Mouse (Mus musculus): ENCODE measurements around the gene Pabpc4l. TPM values are rescaled to one million over a fixed set of nuclear protein-coding genes. Genes with fewer than 3 reads are reported as not detected.
A peak's percentile ranks its signal among the peaks of the same experiment; 100 is the strongest.
"Not testable (repeated sequence)": the region's sequence is repeated elsewhere in the genome, so short reads cannot be mapped to it uniquely, and the experiment has no call there.

Gene Pabpc4l
- polyA plus RNA-seq (2012; rRNA removed), result 0.03 and 0.16 TPM in 2 replicates

DNA sequence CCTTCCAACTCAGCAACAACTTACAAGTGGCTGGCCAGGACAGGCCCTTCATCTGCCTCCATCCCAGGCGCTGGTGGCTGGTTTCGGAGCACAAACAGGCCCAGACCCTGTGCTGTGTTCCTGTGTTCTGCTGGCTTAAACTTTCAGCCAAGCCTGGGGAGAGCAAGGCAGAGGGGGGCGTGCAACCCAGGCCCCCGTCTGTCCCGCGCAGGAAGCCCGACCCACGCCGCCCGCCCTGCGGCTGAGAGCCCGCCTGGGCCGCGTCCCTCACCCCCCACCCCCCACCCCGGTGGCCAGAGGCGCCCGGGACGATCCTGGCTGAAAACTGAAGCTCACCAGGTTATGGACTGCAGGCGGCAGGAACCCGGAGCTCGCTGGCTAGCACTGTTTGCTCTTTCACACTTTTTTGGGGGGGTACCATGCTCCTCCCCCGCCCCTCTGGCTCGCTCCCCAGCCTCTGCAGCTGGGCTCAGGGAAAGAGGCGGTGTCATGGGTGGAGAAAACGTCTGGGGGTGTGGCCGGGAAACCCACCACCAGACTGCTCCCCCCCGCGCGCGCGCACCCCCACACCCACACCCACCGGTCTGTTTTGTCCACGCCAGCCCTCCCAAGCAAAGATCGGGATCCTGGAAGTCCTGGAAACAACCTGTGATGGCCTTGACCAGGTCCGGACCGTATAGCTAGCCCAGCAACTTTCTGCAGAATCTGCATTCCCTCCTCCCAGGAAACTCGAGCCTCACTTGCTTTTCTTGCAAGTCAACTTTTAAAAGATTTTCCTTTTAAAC is at the start of gene Pabpc4l:
Gene Pabpc4l, minus strand, starts transcription at position 739 of the 785 bp plus-strand sequence.
- H3K36me3 ChIP-seq (ENCODE audit: control insufficient read depth, insufficient read depth, low read length), result no peaks in the 10 kb centered on the region
- H3K4me1 ChIP-seq (ENCODE audit: control insufficient read depth, insufficient read depth, low read length), result no peaks in the 10 kb centered on the region
- no peak within 1 kb of the TSS for H3K27ac ChIP-seq (ENCODE audit: insufficient read depth, low read depth, low read length)
- H3K27me3 ChIP-seq (replicated peaks; ENCODE audit: control insufficient read depth, insufficient read depth, low read length), result no peaks in the 10 kb centered on the region
- under 1% methylated on average over 37 of the region's 37 CpGs for WGBS
- DNase-seq, result peak; percentile 4
- TF ChIP-seq POLR2A (IDR thresholded peaks at IDR 0.05; ENCODE audit: low read depth, low read length) (no peak), CTCF (conservative IDR thresholded peaks at IDR 0.05; ENCODE audit: insufficient read depth, insufficient read length, low read depth, low read length) (no peak)
- peak within 1 kb of the TSS; percentile 58 for H3K4me3 ChIP-seq (ENCODE audit: insufficient read depth, low read depth, low read length)

DNA sequence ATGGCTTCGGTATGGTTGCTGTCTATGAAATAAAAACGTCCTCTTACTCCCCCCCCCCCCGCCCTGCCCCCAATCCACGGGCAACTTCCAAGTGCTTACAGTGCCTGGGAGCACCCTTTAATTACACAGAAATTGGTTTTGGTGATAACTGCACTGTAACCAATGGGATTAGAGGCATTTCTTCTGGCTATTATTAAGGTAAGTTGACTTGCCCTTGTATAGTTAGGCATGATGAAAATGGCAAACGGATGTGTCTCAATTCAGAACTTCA is 42.9 kb upstream of the Pabpc4l start:
- 68% methylated on average over 5 of the region's 5 CpGs for WGBS
- no peak overlapping the region for H3K4me3 ChIP-seq (ENCODE audit: insufficient read depth, low read depth, low read length)
- no peaks in the 10 kb centered on the region for H3K27me3 ChIP-seq (replicated peaks; ENCODE audit: control insufficient read depth, insufficient read depth, low read length)
- no peaks in the 10 kb centered on the region for H3K36me3 ChIP-seq (ENCODE audit: control insufficient read depth, insufficient read depth, low read length)
- no peak overlapping the region for H3K27ac ChIP-seq (ENCODE audit: insufficient read depth, low read depth, low read length)
- no peak for TF ChIP-seq CTCF (conservative IDR thresholded peaks at IDR 0.05; ENCODE audit: insufficient read depth, insufficient read length, low read depth, low read length)
- no peak for TF ChIP-seq POLR2A (IDR thresholded peaks at IDR 0.05; ENCODE audit: low read depth, low read length)
- H3K4me1 ChIP-seq (ENCODE audit: control insufficient read depth, insufficient read depth, low read length), result no peaks in the 10 kb centered on the region
- DNase-seq, result no peak

DNA sequence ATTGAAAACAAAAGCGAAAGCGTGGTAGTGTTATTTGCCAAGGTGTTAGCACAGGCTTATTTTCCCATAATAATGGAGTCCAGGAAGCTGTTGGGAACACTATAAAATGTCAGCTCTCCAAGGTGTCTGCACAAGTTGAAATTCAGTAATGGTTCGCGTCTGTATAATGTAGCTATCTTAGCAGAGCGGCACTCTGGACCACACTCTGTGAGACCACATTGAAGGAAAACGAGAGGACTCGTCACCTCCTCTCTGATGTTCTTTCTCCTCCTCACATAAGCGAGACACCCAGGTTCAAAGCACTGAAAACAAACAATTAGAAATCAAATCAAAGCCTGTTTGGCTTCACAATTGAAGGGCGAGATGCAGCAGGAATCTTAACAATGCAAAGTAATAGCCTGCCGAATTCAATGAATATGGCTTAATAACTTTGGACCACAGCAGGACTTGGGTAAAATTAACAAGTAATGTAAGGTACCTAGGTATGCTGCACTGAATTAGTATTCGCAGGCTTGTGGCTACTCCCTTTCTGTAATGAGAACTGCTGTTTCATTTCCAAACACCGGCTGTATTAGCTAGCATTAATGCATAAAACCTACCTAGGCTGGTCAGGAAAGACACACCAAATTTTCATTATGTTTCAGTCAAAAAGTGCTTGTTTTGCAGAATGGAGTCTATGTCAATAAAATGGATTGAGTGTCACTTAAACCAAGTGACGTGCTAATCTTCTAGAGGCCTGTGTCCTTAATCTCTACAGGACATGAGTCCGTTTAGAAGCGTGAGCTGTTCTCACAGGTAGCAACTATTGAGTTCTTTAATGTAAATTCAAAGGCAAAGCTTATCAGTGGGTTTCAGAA is 42.3 kb upstream of the Pabpc4l start:
- 69% methylated on average over 15 of the region's 15 CpGs for WGBS
- no peaks in the 10 kb centered on the region for H3K4me1 ChIP-seq (ENCODE audit: control insufficient read depth, insufficient read depth, low read length)
- H3K27me3 ChIP-seq (replicated peaks; ENCODE audit: control insufficient read depth, insufficient read depth, low read length), result no peaks in the 10 kb centered on the region
- no peak for DNase-seq
- H3K4me3 ChIP-seq (ENCODE audit: insufficient read depth, low read depth, low read length), result no peak overlapping the region
- no peak overlapping the region for H3K27ac ChIP-seq (ENCODE audit: insufficient read depth, low read depth, low read length)
- TF ChIP-seq CTCF (conservative IDR thresholded peaks at IDR 0.05; ENCODE audit: insufficient read depth, insufficient read length, low read depth, low read length) (no peak), POLR2A (IDR thresholded peaks at IDR 0.05; ENCODE audit: low read depth, low read length) (no peak)
- H3K36me3 ChIP-seq (ENCODE audit: control insufficient read depth, insufficient read depth, low read length), result no peaks in the 10 kb centered on the region

DNA sequence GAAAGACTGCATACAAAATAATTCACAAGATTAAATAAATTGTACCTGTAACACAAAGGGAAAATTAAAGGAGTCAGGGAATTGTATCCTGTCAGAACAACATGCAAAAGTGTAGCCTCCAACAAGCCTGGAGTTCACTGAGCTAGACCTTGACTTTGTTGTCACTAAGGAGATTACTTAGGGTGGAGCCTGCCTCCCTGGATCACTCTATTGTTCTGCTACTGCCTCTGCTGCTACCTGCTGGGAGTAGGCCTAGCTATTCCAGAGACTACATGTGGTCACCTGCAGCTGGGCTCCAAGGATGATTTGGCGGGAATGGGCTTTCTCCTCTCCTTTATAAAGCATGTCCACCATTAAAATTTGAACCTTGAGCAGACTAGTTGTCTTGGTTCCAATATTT is 38.1 kb upstream of the Pabpc4l start:
- not testable (repeated sequence) for H3K36me3 ChIP-seq (ENCODE audit: control insufficient read depth, insufficient read depth, low read length); H3K27ac ChIP-seq (ENCODE audit: insufficient read depth, low read depth, low read length); DNase-seq; H3K27me3 ChIP-seq (replicated peaks; ENCODE audit: control insufficient read depth, insufficient read depth, low read length); H3K4me1 ChIP-seq (ENCODE audit: control insufficient read depth, insufficient read depth, low read length); H3K4me3 ChIP-seq (ENCODE audit: insufficient read depth, low read depth, low read length)
- WGBS, result 73% methylated on average over 1 of the region's 1 CpGs

DNA sequence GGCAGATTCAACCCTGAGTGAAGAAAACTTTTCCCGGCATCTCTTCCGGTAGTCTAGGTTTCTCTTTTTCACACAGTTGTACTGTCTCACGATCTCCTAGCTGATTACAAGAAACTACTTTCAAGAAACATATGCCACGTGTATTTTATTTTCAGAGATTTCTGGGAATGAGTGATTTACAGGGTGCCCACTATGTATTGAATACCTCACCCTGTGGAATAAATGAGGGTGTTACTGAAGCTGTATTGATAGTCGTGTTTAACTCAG is 180 bp upstream of the Pabpc4l start:
- no peak for DNase-seq
- 4% methylated on average over 5 of the region's 5 CpGs for WGBS
- H3K27me3 ChIP-seq (replicated peaks; ENCODE audit: control insufficient read depth, insufficient read depth, low read length), result no peaks in the 10 kb centered on the region
- TF ChIP-seq POLR2A (IDR thresholded peaks at IDR 0.05; ENCODE audit: low read depth, low read length), result no peak
- no peak for TF ChIP-seq CTCF (conservative IDR thresholded peaks at IDR 0.05; ENCODE audit: insufficient read depth, insufficient read length, low read depth, low read length)
- no peaks in the 10 kb centered on the region for H3K4me1 ChIP-seq (ENCODE audit: control insufficient read depth, insufficient read depth, low read length)
- peak overlapping the region; percentile 58; the same call in 1 of the 2 replicates for H3K4me3 ChIP-seq (ENCODE audit: insufficient read depth, low read depth, low read length)
- H3K27ac ChIP-seq (ENCODE audit: insufficient read depth, low read depth, low read length), result no peak overlapping the region
- no peaks in the 10 kb centered on the region for H3K36me3 ChIP-seq (ENCODE audit: control insufficient read depth, insufficient read depth, low read length)

DNA sequence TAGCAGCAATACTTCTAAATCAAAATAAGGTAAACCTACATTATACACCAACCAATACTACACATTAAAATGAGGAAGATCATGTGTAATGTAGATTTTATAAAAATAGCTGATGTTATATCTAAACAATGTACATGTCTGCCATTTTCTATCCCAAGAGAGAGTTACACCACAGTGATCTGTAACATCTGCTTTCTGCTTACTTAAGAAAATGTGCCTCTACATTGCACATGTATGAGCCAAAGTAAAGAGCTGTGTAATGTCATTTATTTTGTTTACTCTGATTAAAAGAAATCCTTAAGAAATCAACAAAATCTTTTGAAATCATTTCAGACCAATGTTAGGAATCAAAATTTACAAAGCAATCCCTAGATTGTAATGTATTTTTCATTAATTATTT is 16.6 kb downstream of the Pabpc4l start:
- Histone ChIP-seq H3K27me3 (replicated peaks; ENCODE audit: control insufficient read depth, insufficient read depth, low read length) (no peaks in the 10 kb centered on the region), H3K4me1 (ENCODE audit: control insufficient read depth, insufficient read depth, low read length) (no peaks in the 10 kb centered on the region), H3K36me3 (ENCODE audit: control insufficient read depth, insufficient read depth, low read length) (no peaks in the 10 kb centered on the region), H3K4me3 (ENCODE audit: insufficient read depth, low read depth, low read length) (no peak overlapping the region), H3K27ac (ENCODE audit: insufficient read depth, low read depth, low read length) (no peak overlapping the region)
- TF ChIP-seq CTCF (conservative IDR thresholded peaks at IDR 0.05; ENCODE audit: insufficient read depth, insufficient read length, low read depth, low read length) (no peak), POLR2A (IDR thresholded peaks at IDR 0.05; ENCODE audit: low read depth, low read length) (no peak)
- no peak for DNase-seq

All from kidney, adult 2 months (tissue).